Mouse (Mus musculus) megakaryocyte, embryonic 14.5 days (primary cell): ENCODE results near the gene Mast4.

Experiments used
- FLI1 ChIP-seq: IDR thresholded peaks from 2 replicates; pipeline ENCODE4 v1.6.1; 2012; ENCODE audit warnings: low read length, inconsistent platforms, mixed read lengths
- GATA1 ChIP-seq: IDR thresholded peaks from 3 replicates; pipeline ENCODE4 v1.6.1; 2012; ENCODE audit warnings: mixed read lengths, low read length, inconsistent platforms, borderline replicate concordance

DNA sequence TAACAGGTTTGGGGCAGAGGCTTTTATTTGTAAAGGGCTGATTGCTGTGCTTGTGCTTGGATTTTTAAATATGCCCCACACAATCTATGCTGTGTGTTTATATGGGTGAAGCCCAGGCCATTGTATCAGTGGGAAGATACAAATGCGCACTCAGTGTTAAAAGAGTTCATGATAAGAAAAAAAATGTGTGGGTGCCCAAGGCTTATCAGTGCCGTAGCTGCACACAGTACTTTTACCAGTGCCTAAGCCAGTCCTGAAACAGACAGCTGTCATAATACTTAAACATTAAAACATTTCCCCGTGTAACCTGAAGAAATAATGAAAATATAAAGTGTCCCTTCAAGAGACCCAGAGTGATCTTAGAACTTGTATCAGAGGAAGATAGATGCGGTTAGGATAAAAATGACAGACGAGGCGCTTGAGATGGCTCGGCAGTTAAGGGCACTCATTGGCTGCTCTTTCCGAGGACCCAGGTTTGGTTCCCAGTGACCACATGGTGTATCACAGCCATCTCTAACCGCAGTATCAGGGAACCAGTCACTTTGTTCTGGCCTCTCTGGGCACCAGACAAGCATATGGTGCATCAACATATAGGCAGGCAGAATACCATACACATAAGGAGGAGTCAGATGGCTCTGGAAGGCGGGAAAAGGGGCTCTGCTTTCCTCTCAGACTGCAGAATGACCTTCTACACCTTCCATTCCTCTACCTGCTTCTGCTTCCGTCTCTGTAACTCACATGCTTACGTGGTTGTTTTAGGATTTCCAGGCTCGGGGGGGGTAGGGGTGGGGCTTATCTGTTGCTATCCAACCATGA lies 594.4 kb downstream of the Mast4 start:
- TF ChIP-seq GATA1: no peak
- no peak for TF ChIP-seq FLI1
